Mouse (Mus musculus): ENCODE measurements around the gene Tubgcp3. TPM values are rescaled to one million over a fixed set of nuclear protein-coding genes. Genes with fewer than 3 reads are reported as not detected.
A peak's percentile ranks its signal among the peaks of the same experiment; 100 is the strongest.

Gene Tubgcp3
- total and polyA plus RNA-seq, 2 experiments: 19.1 to 21.9 TPM

DNA sequence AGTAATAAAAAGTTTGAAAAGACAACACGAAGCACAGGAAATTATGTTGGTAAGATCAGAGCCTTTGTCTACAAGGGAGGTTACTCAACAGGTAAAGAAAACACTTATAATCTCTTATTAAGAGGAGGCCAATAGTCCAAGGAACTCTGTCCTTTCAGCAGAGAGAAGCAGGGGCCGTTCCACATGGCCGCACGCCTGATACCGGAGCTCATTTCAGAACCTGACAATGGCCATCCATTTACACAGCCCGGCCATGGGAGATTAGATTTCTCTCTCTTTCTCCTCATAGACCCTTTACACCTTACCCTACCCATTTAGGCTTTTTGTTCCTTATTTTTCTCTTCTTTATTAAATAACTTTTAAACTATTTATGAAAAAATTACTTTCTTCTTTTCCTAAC lies 95.3 kb downstream of the Tubgcp3 start:
- peaks cover 4% of the 10 kb centered on the region; the same call in 1 of the 2 replicates for H3K27me3 ChIP-seq (ENCODE audit: control insufficient read depth, insufficient read depth, low read length)
- no peak for TF ChIP-seq CTCF (IDR thresholded peaks at IDR 0.05; ENCODE audit: low read depth, low read length)
- TF ChIP-seq POLR2A (IDR thresholded peaks at IDR 0.05; ENCODE audit: extremely low read depth, insufficient read depth, low read length): no peak
- H3K36me3 ChIP-seq (ENCODE audit: control insufficient read depth, insufficient read depth, low read length): no peaks in the 10 kb centered on the region
- H3K27ac ChIP-seq (replicated peaks; ENCODE audit: insufficient read depth, low read depth, low read length): no peak overlapping the region
- 86% methylated on average over 6 of the region's 6 CpGs for WGBS
- no peaks in the 10 kb centered on the region for H3K4me1 ChIP-seq (ENCODE audit: control insufficient read depth, insufficient read depth, low read length)
- no peak overlapping the region for H3K9ac ChIP-seq (ENCODE audit: low read depth, low read length)
- H3K4me3 ChIP-seq (ENCODE audit: insufficient read depth, low read depth, low read length): no peak overlapping the region
- no peaks in the 10 kb centered on the region for H3K79me2 ChIP-seq (ENCODE audit: control insufficient read depth, insufficient read depth, low read length)
- no peak for DNase-seq (ENCODE audit: extremely low read depth, low read depth, low spot score)

- DNase-seq (ENCODE audit: extremely low read depth, low read depth, low spot score): no peak
- Histone ChIP-seq H3K27ac (replicated peaks; ENCODE audit: insufficient read depth, low read depth, low read length) (no peak overlapping the region), H3K79me2 (ENCODE audit: control insufficient read depth, insufficient read depth, low read length) (no peaks in the 10 kb centered on the region), H3K9ac (ENCODE audit: low read depth, low read length) (no peak overlapping the region), H3K4me1 (ENCODE audit: control insufficient read depth, insufficient read depth, low read length) (no peaks in the 10 kb centered on the region), H3K36me3 (ENCODE audit: control insufficient read depth, insufficient read depth, low read length) (no peaks in the 10 kb centered on the region), H3K27me3 (ENCODE audit: control insufficient read depth, insufficient read depth, low read length) (peaks cover 4% of the 10 kb centered on the region; the same call in 1 of the 2 replicates), H3K4me3 (ENCODE audit: insufficient read depth, low read depth, low read length) (no peak overlapping the region)
- TF ChIP-seq CTCF (IDR thresholded peaks at IDR 0.05; ENCODE audit: low read depth, low read length) (no peak), POLR2A (IDR thresholded peaks at IDR 0.05; ENCODE audit: extremely low read depth, insufficient read depth, low read length) (no peak)
- WGBS: 73% methylated on average over 5 of the region's 5 CpGs
Observed at GRCm38 (mm10) chr8:12576003-12576402, 96.0 kb downstream of the Tubgcp3 start.

GRCm38 (mm10) chr8:12572814-12573534 lies 99.1 kb downstream of the Tubgcp3 start, which contains the start of gene Spaca7:
Spaca7 (plus strand) TSS chr8:12573029.
- no peak for TF ChIP-seq POLR2A (IDR thresholded peaks at IDR 0.05; ENCODE audit: extremely low read depth, insufficient read depth, low read length)
- TF ChIP-seq CTCF (IDR thresholded peaks at IDR 0.05; ENCODE audit: low read depth, low read length): no peak
- Histone ChIP-seq H3K4me1 (ENCODE audit: control insufficient read depth, insufficient read depth, low read length) (no peaks in the 10 kb centered on the region), H3K27ac (replicated peaks; ENCODE audit: insufficient read depth, low read depth, low read length) (no peak within 1 kb of the TSS), H3K79me2 (ENCODE audit: control insufficient read depth, insufficient read depth, low read length) (no peaks in the 10 kb centered on the region), H3K9ac (ENCODE audit: low read depth, low read length) (no peak within 1 kb of the TSS), H3K27me3 (ENCODE audit: control insufficient read depth, insufficient read depth, low read length) (peaks cover 4% of the 10 kb centered on the region; the same call in 1 of the 2 replicates), H3K4me3 (ENCODE audit: insufficient read depth, low read depth, low read length) (no peak within 1 kb of the TSS), H3K36me3 (ENCODE audit: control insufficient read depth, insufficient read depth, low read length) (no peaks in the 10 kb centered on the region)
- DNase-seq (ENCODE audit: extremely low read depth, low read depth, low spot score): no peak
- 49% methylated on average over 14 of the region's 14 CpGs for WGBS

- Histone ChIP-seq H3K36me3 (ENCODE audit: control insufficient read depth, insufficient read depth, low read length) (no peaks in the 10 kb centered on the region), H3K27me3 (ENCODE audit: control insufficient read depth, insufficient read depth, low read length) (no peaks in the 10 kb centered on the region), H3K9ac (ENCODE audit: low read depth, low read length) (no peak overlapping the region), H3K4me3 (ENCODE audit: insufficient read depth, low read depth, low read length) (no peak overlapping the region), H3K27ac (replicated peaks; ENCODE audit: insufficient read depth, low read depth, low read length) (no peak overlapping the region), H3K79me2 (ENCODE audit: control insufficient read depth, insufficient read depth, low read length) (no peaks in the 10 kb centered on the region), H3K4me1 (ENCODE audit: control insufficient read depth, insufficient read depth, low read length) (no peaks in the 10 kb centered on the region)
- DNase-seq (ENCODE audit: extremely low read depth, low read depth, low spot score): no peak
- TF ChIP-seq CTCF (IDR thresholded peaks at IDR 0.05; ENCODE audit: low read depth, low read length): no peak
- no peak for TF ChIP-seq POLR2A (IDR thresholded peaks at IDR 0.05; ENCODE audit: extremely low read depth, insufficient read depth, low read length)
- WGBS: 40% methylated on average over 7 of the region's 7 CpGs
Observed at GRCm38 (mm10) chr8:12566509-12566908, 105.5 kb downstream of the Tubgcp3 start.

- TF ChIP-seq CTCF (IDR thresholded peaks at IDR 0.05; ENCODE audit: low read depth, low read length) (no peak), POLR2A (IDR thresholded peaks at IDR 0.05; ENCODE audit: extremely low read depth, insufficient read depth, low read length) (no peak)
- 65% methylated on average over 10 of the region's 10 CpGs for whole genome bisulfite sequencing
- DNase-seq (ENCODE audit: extremely low read depth, low read depth, low spot score): no peak
- no peaks in the 10 kb centered on the region for H3K79me2 ChIP-seq (ENCODE audit: control insufficient read depth, insufficient read depth, low read length)
- no peaks in the 10 kb centered on the region for H3K36me3 ChIP-seq (ENCODE audit: control insufficient read depth, insufficient read depth, low read length)
- H3K4me1 ChIP-seq (ENCODE audit: control insufficient read depth, insufficient read depth, low read length): no peaks in the 10 kb centered on the region
- no peak overlapping the region for H3K4me3 ChIP-seq (ENCODE audit: insufficient read depth, low read depth, low read length)
- H3K9ac ChIP-seq (ENCODE audit: low read depth, low read length): no peak overlapping the region
- no peak overlapping the region for H3K27ac ChIP-seq (replicated peaks; ENCODE audit: insufficient read depth, low read depth, low read length)
- H3K27me3 ChIP-seq (ENCODE audit: control insufficient read depth, insufficient read depth, low read length): no peaks in the 10 kb centered on the region; the same call in 1 of the 2 replicates
Observed at GRCm38 (mm10) chr8:12565488-12565887, 106.6 kb downstream of the Tubgcp3 start.

DNA sequence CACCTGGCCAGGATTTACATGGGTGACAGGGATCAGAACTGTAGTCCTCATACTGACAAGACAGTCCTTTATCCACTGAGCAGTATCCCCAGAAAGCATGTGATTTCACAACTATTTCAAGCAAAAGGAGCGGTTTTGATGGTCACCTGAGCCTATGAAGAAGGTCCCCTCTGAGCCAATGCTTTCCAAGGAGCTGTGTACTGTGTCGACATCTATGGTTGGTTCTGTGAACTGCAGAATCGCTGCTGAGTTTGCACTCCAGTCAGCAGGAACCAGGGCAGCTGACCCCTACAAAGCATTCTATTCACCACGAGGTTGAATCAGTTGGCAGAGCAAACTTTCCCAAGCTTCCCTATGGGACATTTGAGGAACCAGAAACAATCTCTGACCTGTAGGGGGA lies 107.7 kb downstream of the Tubgcp3 start:
- Histone ChIP-seq H3K27ac (replicated peaks; ENCODE audit: insufficient read depth, low read depth, low read length) (no peak overlapping the region), H3K4me3 (ENCODE audit: insufficient read depth, low read depth, low read length) (no peak overlapping the region), H3K27me3 (ENCODE audit: control insufficient read depth, insufficient read depth, low read length) (no peaks in the 10 kb centered on the region; the same call in 1 of the 2 replicates), H3K9ac (ENCODE audit: low read depth, low read length) (no peak overlapping the region), H3K79me2 (ENCODE audit: control insufficient read depth, insufficient read depth, low read length) (no peaks in the 10 kb centered on the region), H3K36me3 (ENCODE audit: control insufficient read depth, insufficient read depth, low read length) (no peaks in the 10 kb centered on the region), H3K4me1 (ENCODE audit: control insufficient read depth, insufficient read depth, low read length) (no peaks in the 10 kb centered on the region)
- peak; percentile 37; the same call in 1 of the 2 replicates for TF ChIP-seq CTCF (IDR thresholded peaks at IDR 0.05; ENCODE audit: low read depth, low read length)
- no peak for TF ChIP-seq POLR2A (IDR thresholded peaks at IDR 0.05; ENCODE audit: extremely low read depth, insufficient read depth, low read length)
- DNase-seq (ENCODE audit: extremely low read depth, low read depth, low spot score): no peak
- WGBS: 4% methylated on average over 4 of the region's 4 CpGs

Other genes with a start within 250 kb of the Tubgcp3 start
- not detected in 2 replicates for gene Spaca7, start 99.2 kb downstream of the Tubgcp3 start, total RNA-seq (2014; rRNA removed)
- gene Spaca7, start 99.2 kb downstream of the Tubgcp3 start, polyA plus RNA-seq (2012; rRNA removed): not detected in 2 replicates
- gene Atp11a, start 84.8 kb upstream of the Tubgcp3 start, total RNA-seq (2014; rRNA removed): 4.8 and 6.8 TPM in 2 replicates
- 6.6 and 6.9 TPM in 2 replicates for gene Atp11a, start 84.8 kb upstream of the Tubgcp3 start, polyA plus RNA-seq (2012; rRNA removed)
- 0.40 and 1.1 TPM in 2 replicates for gene Mcf2l, start 201.6 kb upstream of the Tubgcp3 start, total RNA-seq (2014; rRNA removed)
- gene Mcf2l, start 201.6 kb upstream of the Tubgcp3 start, polyA plus RNA-seq (2012; rRNA removed): 0.11 and 0.32 TPM in 2 replicates